Comparison of ENCODE assay signal across 22 mouse cellular contexts in the genomic region with DNA sequence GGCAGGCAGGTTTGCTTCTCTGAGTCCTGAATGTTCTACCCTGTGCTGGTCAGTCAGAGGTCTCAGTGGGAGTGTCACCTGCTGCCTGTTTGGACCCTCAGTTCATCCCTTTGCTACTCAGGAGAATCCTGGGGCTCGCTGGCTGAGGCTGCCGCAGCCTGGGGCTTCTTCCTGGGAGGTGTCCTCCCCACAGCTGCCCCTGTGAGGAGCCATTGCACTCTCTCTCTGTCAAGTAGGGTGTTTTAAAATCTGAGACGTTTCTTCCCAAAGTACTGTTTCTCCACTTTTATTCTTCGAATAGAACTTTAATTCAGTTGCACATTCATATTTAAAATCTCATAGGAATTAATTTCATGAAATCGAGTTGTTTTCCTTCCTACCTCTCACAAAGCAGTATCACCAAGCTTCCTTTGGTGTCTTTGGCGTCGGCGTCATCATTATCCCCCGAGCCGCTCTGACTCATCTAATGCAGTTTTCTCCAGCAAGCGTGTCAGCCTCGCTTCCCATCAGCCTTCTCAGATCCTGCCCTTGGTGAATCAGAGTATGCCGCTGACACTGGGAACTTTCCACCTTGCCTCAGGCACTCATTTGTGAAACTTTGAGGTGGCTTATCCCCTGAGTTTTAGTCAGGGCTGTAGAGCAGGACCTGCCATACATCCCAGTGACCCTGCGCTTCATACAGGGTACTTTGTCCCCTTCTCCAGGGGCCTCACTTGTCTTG. TPM values are rescaled to one million over a fixed set of nuclear protein-coding genes. Genes with fewer than 3 reads are reported as not detected.
DNase-seq lines count a peak whose midpoint lies in the region; ATAC-seq and TF ChIP-seq lines count a peak whose summit lies in the region.
"Had no signal": no experiment of that assay in that cellular context is flagged by ENCODE, and none has a peak within 500 bp of the region (broad histone marks: within the 10 kb centered on the region; RNA-seq: fewer than 3 reads in every experiment).

No protein-coding gene starts in this region.

- no peaks in the 10 kb centered on the region for H3K36me3 ChIP-seq in midbrain, postnatal 0 days (ENCODE audit: insufficient read depth, low read length)
- no peaks in the 10 kb centered on the region for H3K36me3 ChIP-seq in midbrain, embryonic 13.5 days
- H3K36me3 ChIP-seq: forebrain, embryonic 12.5 days; limb, embryonic 15.5 days; liver, embryonic 15.5 days; neural tube, embryonic 12.5 days had no signal

- no peak overlapping the region for H3K4me2 ChIP-seq in midbrain, postnatal 0 days (ENCODE audit: low read depth, low read length, poor library complexity, severe bottlenecking)
- H3K4me2 ChIP-seq in midbrain, embryonic 13.5 days (replicated peaks), result no peak overlapping the region
- H3K4me2 ChIP-seq: forebrain, embryonic 12.5 days; limb, embryonic 15.5 days; liver, embryonic 15.5 days; neural tube, embryonic 12.5 days had no signal

- 66% methylated on average over 14 of the region's 14 CpGs for WGBS in midbrain, postnatal 0 days
- 83% methylated on average over 14 of the region's 14 CpGs for WGBS in midbrain, embryonic 13.5 days

- DNase-seq in frontal cortex, postnatal 14 days (ENCODE audit: low spot score in 2 of 2), result no peak
- no peak for DNase-seq in midbrain, postnatal 0 days (ENCODE audit: low spot score)
- peak; percentile 81 for DNase-seq in NIH3T3 (ENCODE audit: low read depth)
- DNase-seq in gastrocnemius, postnatal 25 days, result no peak
- DNase-seq in lung, adult 18-20 months, result no peak
- DNase-seq: adrenal gland, adult 8-10 months; cerebellum, adult 11-12 months; cerebellum, postnatal 36 days; gastrocnemius, postnatal 14 days; heart, adult 2 months; heart, postnatal 36 days; layer of hippocampus, postnatal 36 days; thymus, adult 18-20 months had no signal

- H3K4me1 ChIP-seq in midbrain, postnatal 0 days (ENCODE audit: insufficient read depth, low read length), result 0 out of 2 replicates have a peak, but pooled peaks cover 4% of the 10 kb centered on the region
- H3K4me1 ChIP-seq in midbrain, embryonic 13.5 days (replicated peaks), result peaks cover 22% of the 10 kb centered on the region
- H3K4me1 ChIP-seq: liver, embryonic 15.5 days; neural tube, embryonic 12.5 days had no signal

- ATAC-seq in frontal cortex, adult (ENCODE audit: low TSS enrichment), result peak; percentile 88
- ATAC-seq in midbrain, postnatal 0 days (ENCODE audit: low FRiP score), result no peak
- ATAC-seq in midbrain, embryonic 13.5 days, result no peak
- ATAC-seq: hindbrain, embryonic 16.5 days; intestine, postnatal 0 days; lung, postnatal 0 days had no signal

- no peak overlapping the region for H3K9ac ChIP-seq in midbrain, postnatal 0 days (replicated peaks; ENCODE audit: low read length, poor library complexity, severe bottlenecking)
- H3K9ac ChIP-seq in midbrain, embryonic 13.5 days (replicated peaks), result no peak overlapping the region
- H3K9ac ChIP-seq: forebrain, embryonic 12.5 days; limb, embryonic 15.5 days; liver, embryonic 15.5 days; neural tube, embryonic 12.5 days had no signal

- peak; percentile 49 for TF ChIP-seq CTCF in midbrain, postnatal 0 days (IDR thresholded peaks at IDR 0.05)

- H3K4me3 ChIP-seq in midbrain, postnatal 0 days (ENCODE audit: low read depth, low read length), result no peak overlapping the region
- no peak overlapping the region for H3K4me3 ChIP-seq in midbrain, embryonic 13.5 days (replicated peaks)
- H3K4me3 ChIP-seq: forebrain, embryonic 12.5 days; heart, adult 2 months; limb, embryonic 15.5 days; liver, embryonic 15.5 days; neural tube, embryonic 12.5 days had no signal

- H3K9me3 ChIP-seq in midbrain, postnatal 0 days (ENCODE audit: low read length), result no peaks in the 10 kb centered on the region
- no peaks in the 10 kb centered on the region for H3K9me3 ChIP-seq in midbrain, embryonic 13.5 days
- H3K9me3 ChIP-seq: forebrain, embryonic 12.5 days; limb, embryonic 15.5 days; liver, embryonic 15.5 days; neural tube, embryonic 12.5 days had no signal

- H3K27me3 ChIP-seq in midbrain, postnatal 0 days (ENCODE audit: insufficient read depth, low read length), result no peaks in the 10 kb centered on the region
- no peaks in the 10 kb centered on the region for H3K27me3 ChIP-seq in midbrain, embryonic 13.5 days
- H3K27me3 ChIP-seq: forebrain, embryonic 12.5 days; limb, embryonic 15.5 days; liver, embryonic 15.5 days; neural tube, embryonic 12.5 days had no signal

- no peak overlapping the region for H3K27ac ChIP-seq in midbrain, postnatal 0 days (ENCODE audit: low read depth, low read length)
- no peak overlapping the region for H3K27ac ChIP-seq in midbrain, embryonic 13.5 days
- H3K27ac ChIP-seq: forebrain, embryonic 12.5 days; heart, adult 2 months; limb, embryonic 15.5 days; liver, embryonic 15.5 days; neural tube, embryonic 12.5 days had no signal

RNA-seq across cellular contexts. Expression of a gene that starts 48.4 kb away (rescaled TPM):
- 108 and 142 TPM in 2 replicates for total RNA-seq in midbrain, postnatal 0 days (2014; rRNA removed)
- polyA plus RNA-seq in midbrain, postnatal 0 days (2015; fragmentation: Nextera tagmentation; extraction: Ambion mirVana), result 97.3 and 99.1 TPM in 2 replicates
- 107 and 108 TPM in 2 replicates for polyA plus RNA-seq in midbrain, embryonic 13.5 days (2015; fragmentation: Nextera tagmentation; extraction: Ambion mirVana)
- 10 to 100 TPM; 23.4 to 27.2 TPM for total RNA-seq in gastrocnemius, postnatal 25 days (2021)

RNA-seq across cellular contexts. Expression of a gene that starts 48.9 kb away (rescaled TPM):
- 5.2 and 6.5 TPM in 2 replicates for total RNA-seq in midbrain, postnatal 0 days (2014; rRNA removed)
- 5.1 and 6.1 TPM in 2 replicates for polyA plus RNA-seq in midbrain, postnatal 0 days (2015; fragmentation: Nextera tagmentation; extraction: Ambion mirVana)
- polyA plus RNA-seq in midbrain, embryonic 13.5 days (2015; fragmentation: Nextera tagmentation; extraction: Ambion mirVana), result 6.2 and 9.1 TPM in 2 replicates
- total RNA-seq in gastrocnemius, postnatal 25 days (2021), result 1 to 10 TPM; 3.1 to 4.8 TPM
